Mouse (Mus musculus) megakaryocyte-erythroid progenitor cell, adult 5-6 weeks (primary cell): ENCODE results near the gene Smlr1. TPM values are rescaled to one million over a fixed set of nuclear protein-coding genes. Genes with fewer than 3 reads are reported as not detected.

Experiments used
- ATAC-seq: replicated peaks from 2 replicates; pipeline ENCODE4 v1.8.0; 2016; ENCODE audit warnings: mild to moderate bottlenecking, inconsistent platforms; ENCODE audit not compliant: severe bottlenecking, poor library complexity, low FRiP score, low TSS enrichment
- total RNA-seq, 2 experiments: library from RNA; stranded (forward) in 1 of 2; stranded (reverse) in 1 of 2; fragments of 200-1000, 215-1000 nt in 1 of 2; fragments of >200 nt in 1 of 2; fragmentation: Nextera tagmentation in 1 of 2; gene quantifications; 2 replicates each; pipeline ENCODE4 v1.2.3; 2014 to 2017

Smlr1 gene
- total RNA-seq (2014; fragmentation: Nextera tagmentation) (not detected in 2 replicates), total RNA-seq (2017) (not detected in 2 replicates)

DNA sequence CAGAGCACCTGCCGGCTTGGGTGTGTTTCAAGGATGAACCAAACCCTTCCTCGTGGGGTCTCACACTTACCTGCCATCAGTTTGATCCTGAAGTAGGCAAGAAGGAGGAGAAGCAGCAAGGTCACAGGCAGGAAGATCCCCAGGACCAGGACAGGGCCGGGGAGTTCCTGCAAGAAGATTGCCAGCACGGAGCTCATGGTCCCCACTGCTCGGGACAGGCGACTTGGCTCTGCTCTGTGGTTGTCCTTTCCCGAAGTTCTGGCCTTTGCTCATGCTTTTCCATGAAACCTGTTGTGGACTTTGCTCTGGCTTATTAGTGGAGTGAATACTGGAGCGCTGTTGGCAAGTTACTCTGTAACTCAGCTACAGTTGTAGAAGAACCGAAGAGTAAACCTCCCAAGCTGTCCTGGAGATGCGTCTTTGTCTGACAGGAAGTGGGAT lies at the start of gene Smlr1:
Smlr1 (minus strand) TSS at position 377 of the 441 bp plus-strand sequence.
- ATAC-seq = no peak

DNA sequence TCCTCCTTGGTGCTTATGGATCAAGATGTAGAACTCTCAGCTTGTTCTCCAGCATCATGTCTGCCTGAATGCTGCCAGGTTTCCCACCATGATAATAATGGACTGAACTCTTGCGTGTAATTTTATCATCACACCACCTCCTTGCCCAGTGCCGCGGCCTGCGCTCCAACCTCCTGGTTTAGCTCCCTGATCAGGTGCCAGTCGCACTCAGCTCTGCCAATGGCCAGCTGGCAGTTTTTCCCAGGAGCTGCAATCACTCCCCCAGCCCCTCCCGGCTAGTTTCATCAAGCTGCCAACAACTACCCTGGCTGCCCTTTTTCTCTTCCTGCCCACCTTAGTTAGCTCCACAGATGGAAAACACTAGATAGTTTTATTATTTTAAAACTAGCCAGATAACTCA lies 48.8 kb upstream of the Smlr1 start:
- no peak for ATAC-seq

DNA sequence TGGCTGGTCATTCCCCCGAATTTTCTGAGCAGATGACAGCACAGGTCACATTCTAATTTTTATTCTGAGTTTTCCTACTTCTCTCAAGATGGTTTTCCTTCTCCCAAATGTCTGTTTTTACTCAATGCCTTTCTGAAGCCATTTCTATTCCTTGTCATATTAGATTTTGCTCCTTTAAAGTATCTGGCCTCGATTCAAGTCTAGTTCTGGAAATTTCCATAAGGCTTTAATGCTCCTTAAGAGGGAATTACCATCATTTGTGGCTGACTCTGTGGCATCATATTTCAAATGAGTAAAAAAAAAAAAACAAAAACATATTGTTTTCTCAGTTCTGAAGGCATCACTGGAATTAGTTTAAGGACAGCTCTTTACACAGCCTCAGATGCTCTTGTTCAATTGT lies 44.0 kb upstream of the Smlr1 start:
- no peak for ATAC-seq

DNA sequence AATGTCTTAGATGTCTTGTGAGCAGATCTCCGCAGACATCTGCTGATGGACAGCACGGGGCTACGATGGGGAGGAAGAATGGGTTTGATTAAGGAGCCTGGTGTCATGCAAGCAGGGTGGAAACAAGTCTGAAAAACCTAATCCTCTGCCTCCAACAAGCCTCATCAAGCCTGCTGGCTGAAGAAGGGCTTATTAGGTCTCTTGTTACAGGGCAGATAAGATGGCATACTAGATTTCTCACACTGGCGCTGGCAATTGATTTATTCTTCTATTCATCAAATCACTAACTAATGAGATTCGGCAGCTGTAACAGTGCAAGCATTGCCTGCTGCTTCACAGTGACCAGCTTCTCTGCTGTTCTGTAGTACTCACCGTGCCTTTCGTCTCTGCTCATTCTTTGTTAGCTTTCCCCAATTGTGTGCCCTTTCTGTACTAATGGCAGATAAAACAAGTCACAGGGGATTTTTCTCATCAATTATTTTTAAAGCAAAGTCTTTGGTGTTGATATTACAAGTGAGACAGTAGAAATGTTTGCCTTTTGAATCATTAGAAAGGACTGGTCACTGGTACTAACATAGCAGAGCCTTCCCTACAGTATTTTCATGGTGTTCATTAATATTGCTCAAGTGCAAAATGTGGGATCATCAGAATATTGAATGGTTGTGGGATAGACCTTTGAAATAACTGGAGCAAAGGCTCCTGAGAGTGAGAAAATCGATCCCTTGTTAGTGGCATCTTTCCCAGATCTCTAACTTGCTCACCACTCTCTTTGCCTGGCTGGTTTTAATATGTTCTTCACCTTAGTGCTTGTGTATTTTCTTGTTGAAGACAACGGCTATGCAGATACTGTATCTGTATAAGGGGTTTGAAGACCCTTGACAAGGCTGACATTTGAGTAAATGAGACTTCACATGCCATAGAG lies 35.5 kb upstream of the Smlr1 start:
- no peak for ATAC-seq

DNA sequence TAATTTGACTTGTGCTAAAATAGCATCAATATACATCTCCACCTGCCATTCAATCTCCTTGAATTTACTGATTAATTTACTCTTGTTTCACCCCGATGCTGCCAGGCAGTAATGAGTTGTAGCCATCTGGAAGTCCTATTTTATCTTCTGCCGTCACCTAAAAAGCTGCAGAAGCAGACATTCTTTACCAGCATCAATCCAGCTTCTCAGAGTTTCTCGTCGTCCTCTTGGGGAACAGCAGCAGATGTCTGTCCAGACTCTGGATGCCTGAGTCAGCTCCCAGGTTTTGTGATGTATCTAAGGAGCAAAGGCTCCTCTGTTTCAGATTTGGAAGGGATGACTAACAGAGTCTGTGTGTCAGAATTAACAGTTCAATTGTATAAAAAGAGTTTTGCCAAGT lies 16.9 kb upstream of the Smlr1 start:
- no peak for ATAC-seq

DNA sequence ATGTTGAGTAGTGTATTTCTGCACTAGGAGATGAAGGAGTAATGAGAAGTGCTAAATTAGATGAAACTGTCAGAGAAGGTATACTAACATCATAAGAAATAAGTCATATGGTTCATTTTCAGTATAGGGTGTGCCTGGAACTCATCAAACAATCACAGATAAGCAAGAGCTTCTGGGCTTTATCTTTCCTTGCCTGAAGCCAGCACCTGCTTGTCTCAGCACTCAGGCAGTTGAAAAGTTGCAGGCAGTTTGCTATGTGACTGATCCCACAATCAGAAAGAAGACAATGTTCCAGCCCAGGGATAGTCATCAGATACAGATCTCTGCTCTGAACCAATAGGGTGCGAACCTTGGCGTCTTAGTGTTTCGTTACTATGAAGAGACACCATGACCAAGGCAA lies 5.0 kb upstream of the Smlr1 start:
- ATAC-seq = no peak; the same call in 1 of the 2 replicates

DNA sequence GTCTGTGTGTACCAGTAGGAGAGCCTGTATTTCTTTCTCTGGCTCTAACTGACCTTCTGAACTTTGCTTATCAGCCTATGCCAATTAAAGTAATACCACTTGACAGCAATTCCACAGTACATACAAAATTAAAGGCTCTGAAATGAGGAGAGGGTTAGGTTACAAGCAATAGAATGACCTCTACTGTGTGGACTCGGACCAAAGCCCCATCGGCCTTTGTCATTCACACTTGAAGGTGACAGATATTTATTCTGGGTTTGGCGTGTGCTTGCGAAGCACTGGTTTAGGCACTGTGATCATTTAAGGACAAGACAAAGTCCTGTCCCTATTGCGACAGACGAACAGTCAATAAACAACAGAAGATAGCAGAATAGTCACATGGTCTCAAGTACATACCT lies 3.7 kb upstream of the Smlr1 start:
- no peak for ATAC-seq

DNA sequence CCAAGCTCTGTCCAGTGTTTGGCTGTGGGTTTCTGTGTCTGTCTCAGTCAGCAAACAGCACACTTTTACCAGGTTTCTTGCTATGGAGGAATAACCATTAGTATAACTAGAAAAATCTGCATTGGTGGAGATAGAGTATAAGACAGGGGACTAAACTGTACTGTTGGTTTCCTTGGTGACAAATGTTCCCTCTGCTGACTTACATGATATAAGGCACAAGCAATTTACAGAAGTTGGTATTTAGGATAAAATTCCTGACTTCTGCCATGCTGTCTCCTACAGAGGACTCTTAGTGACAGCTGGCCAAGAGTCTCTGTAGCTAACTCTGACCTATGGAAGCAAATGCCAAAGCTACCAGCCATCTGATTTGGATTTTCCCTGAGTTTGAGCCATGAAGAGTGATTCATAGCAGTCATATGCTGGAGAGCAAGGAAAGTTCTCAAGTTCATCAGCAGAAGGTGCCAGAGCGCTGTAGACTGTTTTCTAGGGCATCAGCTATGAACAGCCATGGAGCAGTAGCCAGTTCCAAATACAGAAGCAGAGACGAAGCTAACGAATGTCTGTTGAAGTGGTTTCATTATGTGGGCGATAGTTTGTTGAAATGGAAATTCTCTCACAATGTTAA lies 3.2 kb upstream of the Smlr1 start:
- ATAC-seq = no peak

DNA sequence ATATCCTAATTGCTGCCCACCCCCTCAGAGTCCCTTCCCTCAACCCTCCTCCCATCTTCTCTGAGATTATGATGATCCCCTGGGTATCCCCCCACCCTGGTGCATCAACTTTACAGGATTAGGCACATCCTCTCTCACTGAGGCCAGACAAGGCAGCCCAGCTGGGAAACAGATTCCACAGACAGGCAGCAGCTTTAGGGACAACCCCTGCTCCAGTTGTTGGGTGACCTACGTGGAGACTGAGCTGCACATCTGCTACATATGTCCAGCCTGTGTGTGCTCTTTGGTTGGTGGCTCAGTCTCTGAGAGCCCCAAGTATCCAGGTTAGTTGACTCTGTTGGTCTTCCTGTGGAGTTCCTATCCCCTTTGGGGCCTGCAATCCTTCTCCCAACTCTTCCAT lies 2.7 kb upstream of the Smlr1 start:
- ATAC-seq = no peak

DNA sequence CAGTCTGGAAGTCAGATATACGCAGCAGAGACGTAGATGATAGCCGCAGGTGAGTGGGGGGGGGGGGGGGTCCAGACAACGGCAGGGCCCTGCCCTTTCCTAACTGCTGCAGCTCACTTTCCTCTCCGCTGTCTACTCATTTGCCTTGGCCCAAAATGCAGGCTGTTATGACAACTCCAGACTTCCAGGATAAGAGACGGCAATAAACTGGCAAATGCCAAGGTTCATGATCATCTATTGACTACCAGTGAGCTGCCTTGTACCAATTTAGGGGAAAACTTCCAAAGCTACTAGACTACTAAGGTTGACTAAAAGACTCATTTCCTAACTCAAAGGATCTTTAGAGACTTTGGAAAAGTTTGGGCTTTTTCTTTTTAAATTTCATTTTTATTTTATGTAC lies 554 bp upstream of the Smlr1 start:
- no peak for ATAC-seq

DNA sequence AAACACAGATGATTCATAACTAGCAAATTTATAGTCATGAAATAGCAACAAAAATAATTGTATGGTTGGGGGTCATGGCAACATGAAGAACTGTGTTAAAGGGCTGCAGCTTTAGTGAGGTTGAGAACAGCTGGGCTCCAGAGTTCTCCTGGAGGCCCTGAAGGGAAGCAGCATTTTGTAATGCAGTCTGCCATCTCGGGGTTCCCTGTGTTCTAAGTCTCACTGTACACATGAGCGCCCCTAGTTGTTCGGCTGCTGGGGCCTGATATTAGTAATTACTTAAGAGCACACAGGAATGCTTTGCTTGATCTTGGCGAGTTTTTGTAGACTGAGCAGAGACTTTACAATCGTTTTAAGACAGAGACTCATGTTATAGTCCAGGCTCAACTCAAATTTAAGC lies 1.6 kb downstream of the Smlr1 start:
- ATAC-seq = no peak

DNA sequence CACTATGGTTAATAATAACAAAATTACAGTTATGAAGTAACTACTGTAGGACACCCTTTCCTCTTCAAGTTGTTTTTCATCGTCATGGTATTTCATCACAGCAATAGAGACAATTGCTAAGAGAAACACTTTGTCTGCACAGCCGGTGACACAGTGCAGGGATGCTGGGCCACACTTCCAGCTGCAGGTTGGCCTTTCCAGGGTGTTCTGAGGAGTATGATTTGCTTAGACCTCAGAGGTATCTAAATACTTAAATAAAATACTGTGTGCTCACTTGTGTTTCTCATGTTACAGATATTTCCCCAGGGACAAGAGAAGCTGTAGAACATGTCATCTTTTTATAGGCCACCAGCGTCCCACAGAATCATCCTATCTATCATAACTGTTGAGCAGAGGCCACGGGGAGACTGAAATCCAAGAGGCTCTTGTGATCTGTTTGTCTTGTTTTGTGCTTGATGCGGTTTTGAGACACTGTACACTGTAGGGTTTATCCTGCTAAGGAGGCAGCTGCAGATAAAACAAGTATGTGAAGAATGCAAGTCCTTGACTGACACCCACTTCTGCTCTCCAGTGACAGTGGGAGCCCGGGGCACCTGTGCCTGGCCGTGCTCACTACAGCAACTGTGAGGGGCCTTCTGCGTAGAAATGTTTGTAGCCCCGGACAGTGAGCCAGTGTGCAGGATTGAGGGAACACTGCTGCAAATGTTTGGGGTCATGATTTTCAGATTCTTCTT lies 2.4 kb downstream of the Smlr1 start:
- ATAC-seq = no peak

DNA sequence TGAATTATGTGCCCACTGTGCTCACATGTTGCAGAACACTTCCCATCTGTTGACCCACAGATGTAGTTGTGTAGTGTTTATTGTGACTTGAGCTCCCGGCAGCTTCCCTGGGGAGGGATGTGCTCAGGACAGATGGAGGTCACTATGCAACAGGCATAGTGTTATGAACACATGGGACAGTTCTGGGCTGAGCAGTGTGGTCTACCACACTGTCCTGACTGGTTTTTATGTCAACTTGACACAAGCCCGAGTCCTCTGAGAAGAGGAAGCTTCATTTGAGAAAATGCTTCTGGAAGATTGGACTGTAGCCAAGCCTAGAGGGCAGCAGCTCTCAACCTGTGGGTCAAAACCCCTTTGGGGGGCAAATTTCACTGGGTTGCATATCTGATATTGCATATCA lies 3.0 kb downstream of the Smlr1 start:
- no peak for ATAC-seq

DNA sequence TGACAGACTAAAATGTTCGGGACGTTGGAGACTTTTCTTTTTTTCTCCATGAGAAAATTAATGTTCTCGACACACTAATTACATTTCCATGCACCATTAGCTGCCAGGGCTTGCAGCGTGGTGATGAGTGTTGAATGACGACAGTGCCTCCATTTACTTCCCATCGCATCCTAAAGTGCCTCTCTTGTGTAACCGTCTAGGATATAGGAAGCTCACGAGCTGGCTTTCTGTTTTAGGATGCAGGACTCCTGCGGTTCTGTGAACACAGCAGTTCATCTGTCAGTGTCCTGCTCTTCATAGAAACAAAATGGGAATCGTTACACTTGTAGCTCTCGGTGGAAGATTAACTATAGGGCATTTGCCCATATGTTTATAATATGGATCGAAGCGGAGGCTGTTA lies 4.7 kb downstream of the Smlr1 start:
- no peak for ATAC-seq

DNA sequence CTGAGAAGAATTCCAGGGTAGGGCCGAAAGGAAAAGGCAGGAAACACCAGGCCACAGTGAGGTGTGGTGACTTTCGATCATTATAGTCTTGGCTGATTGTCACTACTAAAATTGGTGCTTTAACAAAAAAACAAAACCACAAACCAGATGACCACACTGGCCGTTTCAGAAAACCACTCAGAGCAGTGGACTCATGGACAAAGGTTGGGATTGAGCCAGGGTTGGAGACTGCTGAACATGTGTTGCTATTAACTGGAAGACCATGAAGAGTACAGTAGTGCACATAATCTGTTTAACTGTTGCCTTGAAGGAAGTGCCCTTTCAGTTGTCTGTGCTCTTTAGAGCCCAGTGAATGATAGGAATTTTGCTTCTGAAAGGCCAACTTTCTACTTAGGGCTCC lies 8.9 kb downstream of the Smlr1 start:
- ATAC-seq = no peak

DNA sequence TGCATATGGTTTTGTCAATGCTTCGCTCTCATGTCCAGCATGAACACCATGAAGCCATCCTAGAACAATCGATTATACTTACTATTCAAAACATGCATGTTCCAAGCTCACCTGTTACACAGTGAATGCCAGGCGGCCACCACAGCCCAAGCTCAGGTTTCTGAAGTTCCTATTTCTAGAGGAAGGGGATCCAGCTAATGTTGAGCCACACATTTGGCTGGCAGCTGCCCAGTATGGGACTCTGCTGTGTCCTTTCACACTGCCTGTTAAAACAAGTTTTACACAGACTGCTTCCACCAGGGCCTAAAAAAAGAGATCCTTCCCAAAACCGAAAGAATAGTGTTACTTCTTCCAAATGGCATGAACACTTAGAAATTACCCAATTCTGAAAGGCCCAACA lies 9.4 kb downstream of the Smlr1 start:
- no peak for ATAC-seq

DNA sequence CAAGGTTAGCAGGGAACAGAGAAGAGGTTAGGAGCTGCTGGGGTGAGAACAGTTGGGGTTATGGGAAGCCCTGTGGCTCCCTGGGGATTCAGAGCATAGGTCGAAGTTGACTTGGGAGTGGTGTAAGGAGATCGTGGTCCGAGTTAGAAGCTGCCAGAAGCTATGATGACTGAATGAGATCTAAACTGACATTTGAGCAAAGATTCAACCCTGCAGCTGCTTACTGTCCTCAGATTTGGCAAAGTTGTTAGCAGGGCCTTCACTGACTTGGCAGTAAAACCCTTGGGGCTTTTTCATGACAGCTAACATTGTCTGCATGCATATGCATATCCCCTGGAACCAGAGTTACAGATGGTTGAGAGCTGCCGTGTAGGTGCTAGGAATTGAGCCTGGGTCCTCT lies 9.9 kb downstream of the Smlr1 start:
- ATAC-seq = no peak

DNA sequence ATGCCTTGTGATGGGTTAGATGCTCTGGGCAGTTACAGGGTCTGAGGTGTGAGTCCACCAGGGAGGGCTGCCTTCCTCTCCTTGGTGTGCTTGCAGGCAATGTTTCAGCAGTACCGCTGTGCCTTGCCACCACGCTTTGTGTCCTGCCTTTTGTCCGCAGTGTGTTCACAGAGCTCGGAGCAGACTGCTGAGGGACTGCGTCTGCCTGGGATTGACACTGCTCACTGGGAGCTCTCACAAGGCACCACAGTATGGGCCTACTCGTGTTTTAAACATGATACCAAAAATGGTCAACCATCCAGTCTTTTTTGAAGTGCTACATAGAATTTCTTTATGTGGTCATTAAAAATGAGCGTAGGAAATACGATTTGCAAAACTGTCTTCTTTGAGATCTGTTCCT lies 12.3 kb downstream of the Smlr1 start:
- ATAC-seq = no peak

DNA sequence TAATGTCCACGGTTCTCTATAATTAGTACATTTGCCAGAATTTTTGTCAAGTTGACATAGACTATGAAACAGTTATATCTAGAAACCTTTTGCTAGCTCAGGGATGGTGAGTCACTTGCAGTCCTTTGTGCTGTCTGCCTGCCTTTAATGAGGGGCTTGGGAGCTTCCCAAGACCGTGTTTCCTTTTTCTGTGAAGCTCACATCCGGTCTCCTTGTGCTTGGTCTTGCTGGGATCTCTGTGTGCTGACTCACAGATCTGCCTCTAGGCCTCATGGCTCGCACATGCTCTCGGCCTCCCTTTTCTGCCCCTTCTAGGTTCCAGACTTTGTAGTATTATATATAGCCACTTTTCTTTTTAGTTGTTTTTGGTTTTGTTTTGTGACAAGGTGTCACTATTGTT lies 15.6 kb downstream of the Smlr1 start:
- ATAC-seq = no peak

DNA sequence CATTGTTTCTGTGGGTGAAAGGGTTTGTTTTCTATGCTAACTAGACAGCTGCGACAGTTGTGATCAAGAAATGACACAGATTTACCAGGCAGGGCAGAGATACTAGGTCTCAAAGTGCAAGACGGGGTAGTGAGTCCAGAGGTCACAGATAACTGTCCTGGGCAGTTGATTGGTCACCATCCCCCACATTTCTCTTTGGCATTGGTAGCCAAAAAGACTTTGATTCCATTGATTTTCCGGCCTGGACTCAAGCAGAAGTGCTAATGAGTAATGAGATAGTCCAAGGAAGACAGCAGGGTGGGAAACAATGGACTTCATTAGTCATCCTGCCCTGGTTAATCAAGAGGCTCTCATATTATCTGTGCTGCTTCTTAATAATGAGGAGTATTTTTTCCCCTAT lies 16.1 kb downstream of the Smlr1 start:
- ATAC-seq = no peak
